Mouse (Mus musculus) liver, adult 2 months (tissue): ENCODE results near the gene Hes2.

ENCODE experiments used
- CTCF ChIP-seq: fragments of 200-500 bp; IDR thresholded peaks from 2 replicates; pipeline ENCODE4 v1.5.1; 2011; ENCODE audit warnings: low read depth, low read length, control low read depth
- POLR2A ChIP-seq: fragments of 200-500 bp; IDR thresholded peaks from 2 replicates; pipeline ENCODE4 v1.6.1; 2011; ENCODE audit warnings: low read length, control low read depth; ENCODE audit not compliant: insufficient read depth; ENCODE audit errors: extremely low read depth

DNA sequence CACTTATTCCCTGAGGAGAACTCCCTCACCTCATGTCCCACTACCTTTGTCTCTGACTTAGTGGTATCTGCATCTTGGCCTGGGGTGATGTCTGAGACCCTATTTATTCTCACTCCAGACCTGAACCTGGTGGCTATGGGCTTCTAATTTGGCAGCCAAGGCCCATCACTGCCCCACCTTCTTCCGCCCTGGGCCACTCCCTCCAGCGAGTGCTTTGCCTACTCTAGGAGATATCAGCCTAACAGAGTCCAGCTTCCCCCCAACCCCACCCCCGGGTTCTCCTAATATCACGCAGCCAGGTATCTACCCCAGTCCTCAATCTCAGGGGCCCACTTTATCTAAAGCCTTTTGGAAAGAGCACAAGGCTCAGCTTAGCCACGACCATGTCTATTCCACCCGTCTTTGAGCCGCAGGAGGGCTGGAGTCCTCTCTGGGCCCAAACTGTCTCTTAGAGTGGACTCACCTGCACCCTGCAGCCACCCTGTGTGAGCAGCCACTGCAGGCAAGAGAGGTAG is 7.2 kb upstream of the Hes2 start:
- no peak for TF ChIP-seq CTCF
- no peak for TF ChIP-seq POLR2A
